Mouse (Mus musculus) ES-Bruce4 (cell line): ENCODE data around the gene Snca.

Experiments
- CTCF ChIP-seq: IDR thresholded peaks from one replicate; pipeline ENCODE4 v1.8.1; 2011; ENCODE audit warnings: low read depth, low read length
- EP300 ChIP-seq: IDR thresholded peaks from 2 replicates; pipeline ENCODE4 v1.6.1; 2011; ENCODE audit warnings: low read depth, low read length; ENCODE audit not compliant: insufficient read depth
- POLR2A ChIP-seq: IDR thresholded peaks from one replicate; pipeline ENCODE4 v1.8.1; 2011; ENCODE audit warnings: low read length; ENCODE audit not compliant: insufficient read depth

GRCm38 (mm10) chr6:60828429-60829264 is 1.0 kb downstream of the Snca start:
- TF ChIP-seq EP300 (no peak), POLR2A (no peak), CTCF (no peak)
